Comparison of ENCODE assay signal across 18 mouse cellular contexts in the genomic region with DNA sequence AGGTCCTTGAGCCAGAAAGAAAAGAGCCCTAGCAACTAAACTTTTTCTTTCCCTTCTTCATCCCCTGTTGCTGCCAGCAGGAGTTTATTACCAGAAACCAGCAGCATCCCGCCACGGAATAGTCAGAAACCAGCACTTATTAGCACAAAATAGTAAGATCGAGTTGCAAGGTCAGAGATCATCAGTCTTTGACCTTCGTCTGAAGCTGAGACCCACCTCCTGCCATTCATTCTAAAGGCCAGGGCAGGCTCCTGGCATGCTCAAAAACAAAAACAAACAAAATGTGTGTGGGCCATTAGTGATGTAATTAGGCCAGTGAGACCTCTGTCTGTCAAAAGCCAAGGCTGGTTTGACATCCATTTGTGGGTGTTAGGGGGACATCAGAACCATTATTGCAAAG.
"Had no signal": no experiment of that assay in that cellular context is flagged by ENCODE, and none has a peak within 500 bp of the region (broad histone marks: within the 10 kb centered on the region; RNA-seq: fewer than 3 reads in every experiment).

No protein-coding gene starts in this region.

- DNase-seq: kidney, adult 2 months; kidney, postnatal 25 days; layer of hippocampus, adult 9-11 months; liver; lung, adult 2 months; lung, postnatal 14 days; lung, postnatal 4 days; midbrain, embryonic 14.5 days; right cerebral cortex, postnatal 14 days; right cerebral cortex, postnatal 4 days; thymus, postnatal 25 days had no signal

- H3K4me3 ChIP-seq: layer of hippocampus, adult 2 months; limb, embryonic 10.5 days; limb, embryonic 13.5 days; liver, embryonic 15.5 days had no signal

- H3K4me2 ChIP-seq: limb, embryonic 13.5 days; liver, embryonic 15.5 days; midbrain, embryonic 11.5 days had no signal

- H3K27ac ChIP-seq: kidney, postnatal 0 days; layer of hippocampus, adult 2 months; limb, embryonic 10.5 days; limb, embryonic 13.5 days; liver, embryonic 15.5 days; stomach, postnatal 0 days had no signal

- H3K9me3 ChIP-seq: limb, embryonic 10.5 days; limb, embryonic 13.5 days; liver, embryonic 15.5 days had no signal

- H3K9ac ChIP-seq: limb, embryonic 13.5 days; liver, embryonic 15.5 days had no signal

- H3K4me1 ChIP-seq: limb, embryonic 10.5 days; limb, embryonic 13.5 days had no signal

- H3K27me3 ChIP-seq: limb, embryonic 13.5 days; liver, embryonic 15.5 days had no signal
